Mouse (Mus musculus) limb, embryonic 14.5 days (tissue): ENCODE results near the gene Parva. TPM values are rescaled to one million over a fixed set of nuclear protein-coding genes. Genes with fewer than 3 reads are reported as not detected.

Experiments
- ATAC-seq: fragments of 200-750 bp; cut with Nextera tagmentation; 2 replicates; pipeline ENCODE4 v1.8.0; 2017; ENCODE audit warnings: low read depth, moderate number of reproducible peaks, moderate TSS enrichment; ENCODE audit not compliant: low FRiP score
- DNase-seq: peaks from one replicate; pipeline ENCODE4 v3.0.0-alpha.2; 2015; ENCODE audit warnings: low spot score
- H3K27ac ChIP-seq: fragments of 300-500 bp; sonication (generic); replicated peaks from 2 replicates; pipeline ENCODE4 v1.5.1; 2014; ENCODE audit warnings: low read depth, mild to moderate bottlenecking, low read length, moderate library complexity, mixed read lengths
- H3K27me3 ChIP-seq: fragments of 300-500 bp; sonication (generic); 2 replicates; pipeline ENCODE4 v1.6.1; 2014; ENCODE audit warnings: low read length, mixed read lengths; ENCODE audit not compliant: control insufficient read depth, insufficient read depth
- H3K36me3 ChIP-seq: fragments of 300-500 bp; sonication (generic); 2 replicates; pipeline ENCODE4 v1.6.1; 2014; ENCODE audit warnings: mild to moderate bottlenecking, low read length, moderate library complexity, mixed read lengths; ENCODE audit not compliant: control insufficient read depth, insufficient read depth
- H3K4me1 ChIP-seq: fragments of 300-500 bp; sonication (generic); 2 replicates; pipeline ENCODE4 v1.6.1; 2014; ENCODE audit warnings: antibody characterized with exemption, low read length, mixed read lengths; ENCODE audit not compliant: control insufficient read depth, insufficient read depth
- H3K4me2 ChIP-seq: fragments of 300-500 bp; sonication (generic); replicated peaks from 2 replicates; pipeline ENCODE4 v1.6.1; 2014; ENCODE audit warnings: low read depth, mild to moderate bottlenecking, low read length, moderate library complexity; ENCODE audit not compliant: severe bottlenecking
- H3K4me3 ChIP-seq: fragments of 300-500 bp; sonication (generic); replicated peaks from 2 replicates; pipeline ENCODE4 v1.5.1; 2014; ENCODE audit warnings: low read length
- H3K9ac ChIP-seq: fragments of 300-500 bp; sonication (generic); 2 replicates; pipeline ENCODE4 v1.6.1; 2014; ENCODE audit warnings: mild to moderate bottlenecking, low read depth, low read length, moderate library complexity; ENCODE audit not compliant: severe bottlenecking
- H3K9me3 ChIP-seq: fragments of 300-500 bp; sonication (generic); 2 replicates; pipeline ENCODE4 v1.6.1; 2016; ENCODE audit warnings: low read length; ENCODE audit not compliant: control insufficient read depth
- POLR2A ChIP-seq: fragments of 200-500 bp; IDR thresholded peaks from 2 replicates; pipeline ENCODE4 v1.8.0; 2012; ENCODE audit warnings: inconsistent platforms, mild to moderate bottlenecking, moderate library complexity, borderline replicate concordance; ENCODE audit not compliant: insufficient read depth, insufficient read length; ENCODE audit errors: extremely low read depth
- WGBS: fragments of 180-500 bp; shearing (Covaris S2); extraction: QIAGEN DNeasy Blood & Tissue Kit; methylation state at CpG from one replicate; pipeline ENCODE4 v1.1.7; 2014; 5-methylcytosine and 5-hydroxymethylcytosine counted together
- polyA plus RNA-seq, 2 experiments: library from polyadenylated mRNA; depleted of rRNA in 1 of 2; stranded (reverse) in 1 of 2; unstranded in 1 of 2; fragments of >200 nt; fragmentation: Nextera tagmentation in 1 of 2; extraction: Ambion mirVana in 1 of 2; gene quantifications; 2 replicates each; pipeline versions ENCODE4 v1.2.1 to v1.2.3; 2012 to 2014

Gene Parva
- polyA plus RNA-seq, 2 experiments = 82.2 to 88.8 TPM

- no peak overlapping the region for H3K9ac ChIP-seq
- peaks cover 3% of the 10 kb centered on the region; the same call in 1 of the 2 replicates for H3K4me1 ChIP-seq
- H3K9me3 ChIP-seq = no peaks in the 10 kb centered on the region
- no peak overlapping the region for H3K27ac ChIP-seq
- no peaks in the 10 kb centered on the region for H3K27me3 ChIP-seq
- DNase-seq (no peak), ATAC-seq (no peak)
- H3K36me3 ChIP-seq = no peaks in the 10 kb centered on the region
- no peak overlapping the region for H3K4me3 ChIP-seq
- WGBS = 72% methylated on average over 7 of the region's 7 CpGs
- no peak for TF ChIP-seq POLR2A
- H3K4me2 ChIP-seq = no peak overlapping the region
Observed at GRCm38 (mm10) chr7:112399425-112400170, 27.7 kb upstream of the Parva start.

DNA sequence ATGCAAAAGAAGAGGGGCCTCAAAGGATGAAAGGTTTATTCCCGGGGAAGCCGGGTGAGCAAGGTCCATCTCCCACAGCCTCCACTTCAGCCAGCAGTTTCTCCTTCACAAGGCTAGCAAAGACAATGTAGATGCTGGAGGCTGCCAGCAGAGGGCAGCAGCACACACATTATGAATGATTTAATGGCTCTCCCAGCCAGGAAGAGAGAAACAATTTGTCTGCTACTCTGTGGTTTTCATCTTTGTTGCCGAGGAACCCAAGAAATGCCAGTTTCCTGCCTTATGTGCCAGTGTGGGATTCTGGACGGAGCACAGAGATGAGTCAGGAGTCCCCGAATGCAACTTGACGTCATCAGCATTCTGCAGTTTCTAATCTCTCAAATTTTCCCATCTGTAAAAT, 27.1 kb upstream of the Parva start:
- no peak for ATAC-seq
- TF ChIP-seq POLR2A = no peak

DNA sequence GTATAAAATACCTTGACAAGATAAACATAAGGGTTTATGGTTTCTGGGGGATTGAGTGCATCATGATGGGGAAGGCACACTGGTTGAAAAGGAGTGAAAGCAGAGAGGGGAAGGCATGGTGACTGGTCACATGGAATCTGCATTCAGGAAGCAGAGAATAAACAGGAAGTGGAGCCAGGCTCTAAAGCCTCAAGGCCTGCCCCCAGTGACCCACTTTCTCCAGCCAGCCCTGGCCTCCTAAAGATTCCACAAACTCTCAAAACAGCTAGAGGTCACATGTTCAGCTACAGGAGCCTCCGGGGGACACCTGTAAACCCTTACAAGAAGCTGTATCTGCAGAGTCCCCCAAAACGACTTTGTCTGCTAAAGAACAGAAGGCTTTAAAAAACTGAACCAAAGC, 22.2 kb upstream of the Parva start:
- Histone ChIP-seq H3K4me3 (no peak overlapping the region), H3K4me2 (no peak overlapping the region), H3K27ac (no peak overlapping the region), H3K27me3 (no peaks in the 10 kb centered on the region), H3K36me3 (no peaks in the 10 kb centered on the region), H3K9me3 (no peaks in the 10 kb centered on the region), H3K9ac (no peak overlapping the region), H3K4me1 (peaks cover 4% of the 10 kb centered on the region; the same call in 1 of the 2 replicates)
- ATAC-seq (no peak), DNase-seq (no peak)
- 28% methylated on average over 2 of the region's 2 CpGs for WGBS
- no peak for TF ChIP-seq POLR2A

More for the DNA sequence above, 27.1 kb upstream of the Parva start:
- peak; percentile 93 for DNase-seq
- H3K9ac ChIP-seq = no peak overlapping the region
- no peak overlapping the region for H3K27ac ChIP-seq
- H3K4me2 ChIP-seq = no peak overlapping the region
- H3K9me3 ChIP-seq = no peaks in the 10 kb centered on the region
- no peaks in the 10 kb centered on the region for H3K27me3 ChIP-seq
- no peak overlapping the region for H3K4me3 ChIP-seq
- H3K36me3 ChIP-seq = no peaks in the 10 kb centered on the region
- peaks cover 8% of the 10 kb centered on the region; the same call in 1 of the 2 replicates for H3K4me1 ChIP-seq
- WGBS = 46% methylated on average over 6 of the region's 6 CpGs

- no peak for DNase-seq
- no peaks in the 10 kb centered on the region for H3K27me3 ChIP-seq
- H3K4me2 ChIP-seq = no peak overlapping the region
- no peak for ATAC-seq
- TF ChIP-seq POLR2A = no peak
- no peak overlapping the region for H3K9ac ChIP-seq
- peaks cover 4% of the 10 kb centered on the region; the same call in 1 of the 2 replicates for H3K4me1 ChIP-seq
- no peaks in the 10 kb centered on the region for H3K9me3 ChIP-seq
- no peak overlapping the region for H3K4me3 ChIP-seq
- no peaks in the 10 kb centered on the region for H3K36me3 ChIP-seq
- 84% methylated on average over 8 of the region's 8 CpGs for WGBS
- no peak overlapping the region for H3K27ac ChIP-seq
Observed at GRCm38 (mm10) chr7:112405578-112405977, 21.7 kb upstream of the Parva start.

DNA sequence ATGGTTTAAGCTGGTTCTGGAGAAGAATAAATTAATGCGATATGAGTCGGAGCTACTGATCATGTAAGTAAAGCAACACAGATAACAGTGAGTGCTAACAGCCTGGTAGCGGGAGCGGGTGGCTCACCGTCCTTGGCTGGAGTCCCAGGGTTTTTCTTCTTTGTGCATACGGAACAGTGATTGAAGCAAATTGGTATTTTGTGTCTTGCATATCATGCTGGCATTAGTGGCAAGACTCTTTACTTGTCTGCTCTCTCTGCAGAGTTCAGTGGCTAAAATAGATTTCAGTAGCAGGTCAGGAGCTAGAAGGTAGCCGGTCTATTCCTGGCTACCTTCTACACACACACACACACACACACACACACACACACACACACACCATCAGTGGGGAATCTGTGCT, 19.7 kb upstream of the Parva start:
- no peak overlapping the region for H3K4me3 ChIP-seq
- DNase-seq (no peak), ATAC-seq (no peak)
- H3K9ac ChIP-seq = no peak overlapping the region
- no peak overlapping the region for H3K4me2 ChIP-seq
- no peaks in the 10 kb centered on the region for H3K36me3 ChIP-seq
- no peaks in the 10 kb centered on the region for H3K27me3 ChIP-seq
- TF ChIP-seq POLR2A = no peak
- 78% methylated on average over 7 of the region's 7 CpGs for WGBS
- H3K9me3 ChIP-seq = no peaks in the 10 kb centered on the region
- peaks cover 4% of the 10 kb centered on the region; the same call in 1 of the 2 replicates for H3K4me1 ChIP-seq
- H3K27ac ChIP-seq = no peak overlapping the region
